Mouse (Mus musculus) C2C12 (cell line): ENCODE measurements at regions not wholly inside any gene's neighbourhood (a gene's known extent, or its start where the extent isn't known, plus 50 kb on each side); places are given as distances from the start of the nearest gene placed in this dataset.

Source experiments
- CTCF ChIP-seq: IDR thresholded peaks from one replicate; pipeline ENCODE4 v1.5.1; 2011; ENCODE audit not compliant: control insufficient read depth, insufficient read depth, insufficient read length
- MAX ChIP-seq: IDR thresholded peaks from one replicate; pipeline ENCODE4 v1.6.1; 2011; ENCODE audit warnings: mild to moderate bottlenecking, control low read depth
- MYOG ChIP-seq: IDR thresholded peaks from one replicate; pipeline ENCODE4 v1.6.1; 2011; ENCODE audit not compliant: control insufficient read depth, insufficient read length; ENCODE audit errors: extremely low read depth

GRCm38 (mm10) chr6:109879145-109879544 is 766.2 kb upstream of the Grm7 start:
- no peak for TF ChIP-seq CTCF
- TF ChIP-seq MAX, result no peak
- TF ChIP-seq MYOG, result no peak
